Mouse (Mus musculus): Measurements from ENCODE around the gene Noct. TPM values are rescaled to one million over a fixed set of nuclear protein-coding genes. Genes with fewer than 3 reads are reported as not detected.
A peak's percentile ranks its signal among the peaks of the same experiment; 100 is the strongest.
"Not testable (repeated sequence)": the region's sequence is repeated elsewhere in the genome, so short reads cannot be mapped to it uniquely, and the experiment has no call there.

Noct gene
- 7.0 and 7.4 TPM in 2 replicates for polyA plus RNA-seq (2015; fragmentation: Nextera tagmentation; extraction: Ambion mirVana)

GRCm38 (mm10) chr3:51224363-51225225 is at the start of gene Noct:
Noct (plus strand) TSS chr3:51224447.
- Histone ChIP-seq H3K4me2 (replicated peaks) (peak within 1 kb of the TSS; percentile 85), H3K4me1 (replicated peaks) (peaks cover 4% of the 10 kb centered on the region; the same call in 1 of the 2 replicates), H3K9ac (peak within 1 kb of the TSS; percentile 84), H3K9me3 (no peaks in the 10 kb centered on the region), H3K36me3 (no peaks in the 10 kb centered on the region), H3K27me3 (replicated peaks) (no peaks in the 10 kb centered on the region), H3K4me3 (replicated peaks) (peak within 1 kb of the TSS; percentile 92), H3K27ac (peak within 1 kb of the TSS; percentile 95)
- ATAC-seq: peak; percentile 91
- WGBS: under 1% methylated on average over 87 of the region's 100 CpGs

GRCm38 (mm10) chr3:51178158-51178557 is 46.1 kb upstream of the Noct start:
- H3K4me1 ChIP-seq (replicated peaks): 0 out of 2 replicates have a peak, but pooled peaks cover 2% of the 10 kb centered on the region
- no peaks in the 10 kb centered on the region for H3K36me3 ChIP-seq
- H3K4me3 ChIP-seq (replicated peaks): no peak overlapping the region
- H3K9me3 ChIP-seq: no peaks in the 10 kb centered on the region
- WGBS: 44% methylated on average over 10 of the region's 10 CpGs
- no peak for ATAC-seq
- no peaks in the 10 kb centered on the region for H3K27me3 ChIP-seq (replicated peaks)
- no peak overlapping the region for H3K4me2 ChIP-seq (replicated peaks)
- no peak overlapping the region for H3K27ac ChIP-seq
- no peak overlapping the region for H3K9ac ChIP-seq

- WGBS: 91% methylated on average over 6 of the region's 6 CpGs
- ATAC-seq: no peak
Observed at GRCm38 (mm10) chr3:51179460-51180146, 44.6 kb upstream of the Noct start.

GRCm38 (mm10) chr3:51180341-51180940 is 43.8 kb upstream of the Noct start:
- WGBS: 79% methylated on average over 8 of the region's 8 CpGs
- H3K4me1 ChIP-seq (replicated peaks): no peaks in the 10 kb centered on the region
- ATAC-seq: no peak

More at GRCm38 (mm10) chr3:51179460-51180146, 44.6 kb upstream of the Noct start:
- Histone ChIP-seq H3K27ac (no peak overlapping the region), H3K4me2 (replicated peaks) (no peak overlapping the region), H3K9ac (no peak overlapping the region), H3K27me3 (replicated peaks) (no peaks in the 10 kb centered on the region), H3K36me3 (no peaks in the 10 kb centered on the region), H3K9me3 (no peaks in the 10 kb centered on the region), H3K4me3 (replicated peaks) (no peak overlapping the region), H3K4me1 (replicated peaks) (no peaks in the 10 kb centered on the region)

GRCm38 (mm10) chr3:51182455-51182854 is 41.8 kb upstream of the Noct start:
- Histone ChIP-seq H3K36me3 (no peaks in the 10 kb centered on the region), H3K4me3 (replicated peaks) (no peak overlapping the region), H3K27ac (no peak overlapping the region), H3K9me3 (no peaks in the 10 kb centered on the region), H3K4me2 (replicated peaks) (no peak overlapping the region), H3K9ac (no peak overlapping the region), H3K4me1 (replicated peaks) (no peaks in the 10 kb centered on the region), H3K27me3 (replicated peaks) (no peaks in the 10 kb centered on the region)
- ATAC-seq: no peak
- 82% methylated on average over 5 of the region's 5 CpGs for WGBS

More at GRCm38 (mm10) chr3:51180341-51180940, 43.8 kb upstream of the Noct start:
- no peak overlapping the region for H3K27ac ChIP-seq
- H3K4me3 ChIP-seq (replicated peaks): no peak overlapping the region
- H3K36me3 ChIP-seq: no peaks in the 10 kb centered on the region
- H3K9me3 ChIP-seq: no peaks in the 10 kb centered on the region
- no peak overlapping the region for H3K4me2 ChIP-seq (replicated peaks)
- no peak overlapping the region for H3K9ac ChIP-seq
- H3K27me3 ChIP-seq (replicated peaks): no peaks in the 10 kb centered on the region

- H3K4me2 ChIP-seq (replicated peaks); H3K4me1 ChIP-seq (replicated peaks); H3K4me3 ChIP-seq (replicated peaks); H3K27me3 ChIP-seq (replicated peaks); H3K27ac ChIP-seq; ATAC-seq; H3K9me3 ChIP-seq; H3K9ac ChIP-seq; H3K36me3 ChIP-seq: not testable (repeated sequence)
- 75% methylated on average over 1 of the region's 1 CpGs for WGBS
Observed at GRCm38 (mm10) chr3:51183508-51183907, 40.7 kb upstream of the Noct start.

GRCm38 (mm10) chr3:51183967-51184366 is 40.3 kb upstream of the Noct start:
- H3K27ac ChIP-seq; H3K36me3 ChIP-seq; H3K4me2 ChIP-seq (replicated peaks); ATAC-seq; H3K9ac ChIP-seq; H3K27me3 ChIP-seq (replicated peaks); H3K4me1 ChIP-seq (replicated peaks); H3K4me3 ChIP-seq (replicated peaks); H3K9me3 ChIP-seq: not testable (repeated sequence)
- 89% methylated on average over 3 of the region's 3 CpGs for whole genome bisulfite sequencing

GRCm38 (mm10) chr3:51184715-51185114 is 39.5 kb upstream of the Noct start:
- Histone ChIP-seq H3K4me2 (replicated peaks) (no peak overlapping the region), H3K4me1 (replicated peaks) (no peaks in the 10 kb centered on the region), H3K9me3 (no peaks in the 10 kb centered on the region), H3K36me3 (no peaks in the 10 kb centered on the region), H3K4me3 (replicated peaks) (no peak overlapping the region), H3K27ac (no peak overlapping the region), H3K27me3 (replicated peaks) (no peaks in the 10 kb centered on the region), H3K9ac (no peak overlapping the region)
- 69% methylated on average over 10 of the region's 10 CpGs for WGBS
- ATAC-seq: no peak

GRCm38 (mm10) chr3:51185406-51185805 is 38.8 kb upstream of the Noct start:
- Histone ChIP-seq H3K4me3 (replicated peaks) (no peak overlapping the region), H3K36me3 (no peaks in the 10 kb centered on the region), H3K4me1 (replicated peaks) (no peaks in the 10 kb centered on the region), H3K9ac (no peak overlapping the region), H3K27ac (no peak overlapping the region), H3K9me3 (no peaks in the 10 kb centered on the region), H3K4me2 (replicated peaks) (no peak overlapping the region), H3K27me3 (replicated peaks) (no peaks in the 10 kb centered on the region)
- 81% methylated on average over 7 of the region's 7 CpGs for WGBS
- no peak for ATAC-seq

- Histone ChIP-seq H3K36me3 (no peaks in the 10 kb centered on the region), H3K4me2 (replicated peaks) (no peak overlapping the region), H3K27ac (no peak overlapping the region), H3K9me3 (no peaks in the 10 kb centered on the region), H3K9ac (no peak overlapping the region), H3K27me3 (replicated peaks) (no peaks in the 10 kb centered on the region), H3K4me1 (replicated peaks) (0 out of 2 replicates have a peak, but pooled peaks cover 2% of the 10 kb centered on the region), H3K4me3 (replicated peaks) (no peak overlapping the region)
- 51% methylated on average over 6 of the region's 6 CpGs for WGBS
- ATAC-seq: no peak
Observed at GRCm38 (mm10) chr3:51194075-51194474, 30.2 kb upstream of the Noct start.

- Histone ChIP-seq H3K4me1 (replicated peaks) (0 out of 2 replicates have a peak, but pooled peaks cover 2% of the 10 kb centered on the region), H3K4me3 (replicated peaks) (no peak overlapping the region), H3K9me3 (no peaks in the 10 kb centered on the region), H3K9ac (no peak overlapping the region), H3K27me3 (replicated peaks) (no peaks in the 10 kb centered on the region), H3K27ac (no peak overlapping the region), H3K36me3 (no peaks in the 10 kb centered on the region), H3K4me2 (replicated peaks) (peak overlapping the region; percentile 40)
- 35% methylated on average over 8 of the region's 8 CpGs for WGBS
- peak; percentile 49; the same call in 1 of the 2 replicates for ATAC-seq
Observed at GRCm38 (mm10) chr3:51195321-51195720, 28.9 kb upstream of the Noct start.

GRCm38 (mm10) chr3:51195736-51196135 is 28.5 kb upstream of the Noct start:
- 36% methylated on average over 8 of the region's 8 CpGs for WGBS
- no peak overlapping the region for H3K9ac ChIP-seq
- no peaks in the 10 kb centered on the region for H3K27me3 ChIP-seq (replicated peaks)
- H3K4me3 ChIP-seq (replicated peaks): no peak overlapping the region
- peak overlapping the region; percentile 40 for H3K4me2 ChIP-seq (replicated peaks)
- H3K27ac ChIP-seq: no peak overlapping the region
- ATAC-seq: peak; percentile 48; the same call in 1 of the 2 replicates
- no peaks in the 10 kb centered on the region for H3K9me3 ChIP-seq
- no peaks in the 10 kb centered on the region for H3K36me3 ChIP-seq
- 0 out of 2 replicates have a peak, but pooled peaks cover 2% of the 10 kb centered on the region for H3K4me1 ChIP-seq (replicated peaks)
